Mouse (Mus musculus) spleen, adult 12 weeks (tissue): ENCODE measurements around the gene Rbm31y.
"Not testable (repeated sequence)": the region's sequence is repeated elsewhere in the genome, so short reads cannot be mapped to it uniquely, and the experiment has no call there.

Experiments used
- DNase-seq: peaks from one replicate; pipeline ENCODE4 v3.0.0; 2022; ENCODE audit warnings: low spot score

Gene Rbm31y

GRCm38 (mm10) chrY:17400461-17400860 lies at the start of gene Rbm31y:
Gene Rbm31y, plus strand, starts transcription at chrY:17400761.
- DNase-seq: not testable (repeated sequence)
